Mouse (Mus musculus): ENCODE results near the gene Prpf31. TPM values are rescaled to one million over a fixed set of nuclear protein-coding genes. Genes with fewer than 3 reads are reported as not detected.

Gene Prpf31
- polyA plus RNA-seq, 1 experiment from 2014 or later: 24.9 TPM

GRCm38 (mm10) chr7:3607391-3607790 is 22.4 kb upstream of the Prpf31 start:
- ATAC-seq: no peak

GRCm38 (mm10) chr7:3608668-3609067 is 21.1 kb upstream of the Prpf31 start:
- Histone ChIP-seq H3K27ac (ENCODE audit: low read depth) (peak overlapping the region; percentile 76), H3K36me3 (replicated peaks; ENCODE audit: insufficient read depth, low read length) (no peaks in the 10 kb centered on the region), H3K4me1 (ENCODE audit: insufficient read depth) (no peaks in the 10 kb centered on the region), H3K4me3 (ENCODE audit: low read depth, low read length) (no peak overlapping the region), H3K9me3 (ENCODE audit: low read length) (no peaks in the 10 kb centered on the region), H3K27me3 (ENCODE audit: insufficient read depth, low read length) (no peaks in the 10 kb centered on the region), H3K9ac (replicated peaks) (no peak overlapping the region), H3K4me2 (ENCODE audit: low read depth, low read length) (no peak overlapping the region)
- WGBS (ENCODE audit: insufficient replicate concordance): 63% methylated on average over 3 of the region's 3 CpGs
- ATAC-seq (peak; percentile 59), DNase-seq (no peak)
- TF ChIP-seq EP300 (IDR thresholded peaks at IDR 0.05; ENCODE audit: low read depth) (no peak), CTCF (IDR thresholded peaks at IDR 0.05; ENCODE audit: low read depth) (no peak)

More at GRCm38 (mm10) chr7:3607391-3607790, 22.4 kb upstream of the Prpf31 start:
- H3K9me3 ChIP-seq (ENCODE audit: low read length): no peaks in the 10 kb centered on the region
- no peaks in the 10 kb centered on the region for H3K27me3 ChIP-seq (ENCODE audit: insufficient read depth, low read length)
- no peaks in the 10 kb centered on the region for H3K36me3 ChIP-seq (replicated peaks; ENCODE audit: insufficient read depth, low read length)
- H3K27ac ChIP-seq (ENCODE audit: low read depth): no peak overlapping the region
- no peak overlapping the region for H3K4me3 ChIP-seq (ENCODE audit: low read depth, low read length)
- no peak overlapping the region for H3K9ac ChIP-seq (replicated peaks)
- no peak for DNase-seq
- no peak overlapping the region for H3K4me2 ChIP-seq (ENCODE audit: low read depth, low read length)
- no peak for TF ChIP-seq CTCF (IDR thresholded peaks at IDR 0.05; ENCODE audit: low read depth)
- no peak for TF ChIP-seq EP300 (IDR thresholded peaks at IDR 0.05; ENCODE audit: low read depth)
- whole genome bisulfite sequencing (ENCODE audit: insufficient replicate concordance): 77% methylated on average over 6 of the region's 6 CpGs
- H3K4me1 ChIP-seq (ENCODE audit: insufficient read depth): no peaks in the 10 kb centered on the region

GRCm38 (mm10) chr7:3609082-3609481 is 20.7 kb upstream of the Prpf31 start:
- DNase-seq (peak; percentile 74), ATAC-seq (peak; percentile 89)
- Histone ChIP-seq H3K27me3 (ENCODE audit: insufficient read depth, low read length) (no peaks in the 10 kb centered on the region), H3K9me3 (ENCODE audit: low read length) (no peaks in the 10 kb centered on the region), H3K9ac (replicated peaks) (no peak overlapping the region), H3K27ac (ENCODE audit: low read depth) (peak overlapping the region; percentile 76), H3K4me3 (ENCODE audit: low read depth, low read length) (no peak overlapping the region), H3K4me1 (ENCODE audit: insufficient read depth) (no peaks in the 10 kb centered on the region), H3K4me2 (ENCODE audit: low read depth, low read length) (no peak overlapping the region), H3K36me3 (replicated peaks; ENCODE audit: insufficient read depth, low read length) (no peaks in the 10 kb centered on the region)
- WGBS (ENCODE audit: insufficient replicate concordance): 40% methylated on average over 3 of the region's 3 CpGs
- TF ChIP-seq EP300 (IDR thresholded peaks at IDR 0.05; ENCODE audit: low read depth) (peak; percentile 26; the same call in 1 of the 2 replicates), CTCF (IDR thresholded peaks at IDR 0.05; ENCODE audit: low read depth) (no peak)

GRCm38 (mm10) chr7:3610437-3610836 is 19.3 kb upstream of the Prpf31 start:
- no peak overlapping the region for H3K27ac ChIP-seq (ENCODE audit: low read depth)
- TF ChIP-seq EP300 (IDR thresholded peaks at IDR 0.05; ENCODE audit: low read depth) (no peak), CTCF (IDR thresholded peaks at IDR 0.05; ENCODE audit: low read depth) (no peak)
- DNase-seq: no peak
- no peak overlapping the region for H3K4me2 ChIP-seq (ENCODE audit: low read depth, low read length)
- no peak overlapping the region for H3K9ac ChIP-seq (replicated peaks)
- H3K9me3 ChIP-seq (ENCODE audit: low read length): no peaks in the 10 kb centered on the region
- H3K4me1 ChIP-seq (ENCODE audit: insufficient read depth): no peaks in the 10 kb centered on the region
- no peaks in the 10 kb centered on the region for H3K36me3 ChIP-seq (replicated peaks; ENCODE audit: insufficient read depth, low read length)
- no peak overlapping the region for H3K4me3 ChIP-seq (ENCODE audit: low read depth, low read length)
- H3K27me3 ChIP-seq (ENCODE audit: insufficient read depth, low read length): no peaks in the 10 kb centered on the region
- no peak for ATAC-seq
- WGBS (ENCODE audit: insufficient replicate concordance): 53% methylated on average over 3 of the region's 3 CpGs

- Histone ChIP-seq H3K4me2 (ENCODE audit: low read depth, low read length) (no peak overlapping the region), H3K36me3 (replicated peaks; ENCODE audit: insufficient read depth, low read length) (no peaks in the 10 kb centered on the region), H3K9ac (replicated peaks) (no peak overlapping the region), H3K4me3 (ENCODE audit: low read depth, low read length) (no peak overlapping the region), H3K4me1 (ENCODE audit: insufficient read depth) (no peaks in the 10 kb centered on the region), H3K27me3 (ENCODE audit: insufficient read depth, low read length) (no peaks in the 10 kb centered on the region), H3K9me3 (ENCODE audit: low read length) (no peaks in the 10 kb centered on the region), H3K27ac (ENCODE audit: low read depth) (no peak overlapping the region)
- WGBS (ENCODE audit: insufficient replicate concordance): 80% methylated on average over 13 of the region's 13 CpGs
- DNase-seq (no peak), ATAC-seq (0 out of 2 replicates have a peak, but pooled peaks have one; percentile 11)
- no peak for TF ChIP-seq EP300 (IDR thresholded peaks at IDR 0.05; ENCODE audit: low read depth)
- no peak for TF ChIP-seq CTCF (IDR thresholded peaks at IDR 0.05; ENCODE audit: low read depth)
These were observed 18.8 kb upstream of the Prpf31 start for GRCm38 (mm10) chr7:3611006-3611405.

- Histone ChIP-seq H3K4me3 (ENCODE audit: low read depth, low read length) (no peak overlapping the region), H3K9ac (replicated peaks) (no peak overlapping the region), H3K27me3 (ENCODE audit: insufficient read depth, low read length) (no peaks in the 10 kb centered on the region), H3K4me1 (ENCODE audit: insufficient read depth) (peaks cover 14% of the 10 kb centered on the region), H3K4me2 (ENCODE audit: low read depth, low read length) (no peak overlapping the region), H3K27ac (ENCODE audit: low read depth) (no peak overlapping the region), H3K36me3 (replicated peaks; ENCODE audit: insufficient read depth, low read length) (peaks cover 5% of the 10 kb centered on the region; the same call in 1 of the 2 replicates), H3K9me3 (ENCODE audit: low read length) (no peaks in the 10 kb centered on the region)
- TF ChIP-seq CTCF (IDR thresholded peaks at IDR 0.05; ENCODE audit: low read depth): no peak
- no peak for TF ChIP-seq EP300 (IDR thresholded peaks at IDR 0.05; ENCODE audit: low read depth)
- no peak for DNase-seq
- no peak for ATAC-seq
- WGBS (ENCODE audit: insufficient replicate concordance): 54% methylated on average over 3 of the region's 3 CpGs
These were observed 15.8 kb upstream of the Prpf31 start for GRCm38 (mm10) chr7:3614021-3614420.

GRCm38 (mm10) chr7:3616057-3616388 is 13.8 kb upstream of the Prpf31 start, which contains the start of gene Oscar:
Gene Oscar, minus strand, starts transcription at chr7:3616157.
- H3K27me3 ChIP-seq (ENCODE audit: insufficient read depth, low read length): no peaks in the 10 kb centered on the region
- DNase-seq: no peak
- H3K4me2 ChIP-seq (ENCODE audit: low read depth, low read length): peak within 1 kb of the TSS; percentile 78
- no peak within 1 kb of the TSS for H3K9ac ChIP-seq (replicated peaks)
- no peak for TF ChIP-seq EP300 (IDR thresholded peaks at IDR 0.05; ENCODE audit: low read depth)
- no peak for TF ChIP-seq CTCF (IDR thresholded peaks at IDR 0.05; ENCODE audit: low read depth)
- peaks cover 22% of the 10 kb centered on the region for H3K36me3 ChIP-seq (replicated peaks; ENCODE audit: insufficient read depth, low read length)
- WGBS (ENCODE audit: insufficient replicate concordance): 69% methylated on average over 4 of the region's 4 CpGs
- H3K9me3 ChIP-seq (ENCODE audit: low read length): no peaks in the 10 kb centered on the region
- ATAC-seq: no peak
- H3K4me3 ChIP-seq (ENCODE audit: low read depth, low read length): peak within 1 kb of the TSS; percentile 75
- no peak within 1 kb of the TSS for H3K27ac ChIP-seq (ENCODE audit: low read depth)
- H3K4me1 ChIP-seq (ENCODE audit: insufficient read depth): peaks cover 14% of the 10 kb centered on the region
